In genomic region chr7:141436523-141436892, GRCm38 (mm10) we compare ENCODE assay signal across 8 mouse cellular contexts. TPM values are rescaled to one million over a fixed set of nuclear protein-coding genes. Genes with fewer than 3 reads are reported as not detected.
DNase-seq lines count a peak whose midpoint lies in the region; ATAC-seq lines count a peak whose summit lies in the region.

No protein-coding gene starts in this region.

- 58% methylated on average over 2 of the region's 2 CpGs for WGBS in forebrain, embryonic 12.5 days
- 76% methylated on average over 2 of the region's 2 CpGs for WGBS in limb, embryonic 13.5 days
- WGBS in stomach, embryonic 14.5 days: 65% methylated on average over 2 of the region's 2 CpGs

- no peaks in the 10 kb centered on the region for H3K9me3 ChIP-seq in megakaryocyte, embryonic 14.5 days
- no peaks in the 10 kb centered on the region for H3K9me3 ChIP-seq in forebrain, embryonic 12.5 days
- no peaks in the 10 kb centered on the region for H3K9me3 ChIP-seq in limb, embryonic 13.5 days
- H3K9me3 ChIP-seq in stomach, embryonic 14.5 days (ENCODE audit: control insufficient read depth, low read depth, low read length): no peaks in the 10 kb centered on the region

- no peaks in the 10 kb centered on the region for H3K27me3 ChIP-seq in megakaryocyte, embryonic 14.5 days (replicated peaks)
- no peaks in the 10 kb centered on the region for H3K27me3 ChIP-seq in forebrain, embryonic 12.5 days
- no peaks in the 10 kb centered on the region for H3K27me3 ChIP-seq in limb, embryonic 13.5 days
- H3K27me3 ChIP-seq in stomach, embryonic 14.5 days (ENCODE audit: control insufficient read depth, insufficient read depth, low read length): no peaks in the 10 kb centered on the region

- H3K27ac ChIP-seq in forebrain, embryonic 12.5 days: peak overlapping the region; percentile 76; the same call in 1 of the 2 replicates
- H3K27ac ChIP-seq in limb, embryonic 13.5 days: no peak overlapping the region; the same call in 1 of the 2 replicates
- H3K27ac ChIP-seq in stomach, embryonic 14.5 days (ENCODE audit: low read length): no peak overlapping the region

- H3K4me3 ChIP-seq in megakaryocyte, embryonic 14.5 days (replicated peaks): peak overlapping the region; percentile 97
- H3K4me3 ChIP-seq in forebrain, embryonic 12.5 days (replicated peaks): peak overlapping the region; percentile 59
- H3K4me3 ChIP-seq in limb, embryonic 13.5 days: peak overlapping the region; percentile 61
- peak overlapping the region; percentile 68 for H3K4me3 ChIP-seq in stomach, embryonic 14.5 days (ENCODE audit: low read depth, low read length)

- peaks cover 69% of the 10 kb centered on the region for H3K36me3 ChIP-seq in megakaryocyte, embryonic 14.5 days (replicated peaks; ENCODE audit: low read length)
- H3K36me3 ChIP-seq in forebrain, embryonic 12.5 days (replicated peaks): peaks cover 59% of the 10 kb centered on the region
- peaks cover 60% of the 10 kb centered on the region for H3K36me3 ChIP-seq in limb, embryonic 13.5 days
- H3K36me3 ChIP-seq in stomach, embryonic 14.5 days (ENCODE audit: control insufficient read depth, insufficient read depth, low read length): peaks cover 30% of the 10 kb centered on the region

- peaks cover 85% of the 10 kb centered on the region for H3K4me1 ChIP-seq in megakaryocyte, embryonic 14.5 days
- peaks cover 51% of the 10 kb centered on the region for H3K4me1 ChIP-seq in forebrain, embryonic 12.5 days
- H3K4me1 ChIP-seq in limb, embryonic 13.5 days: peaks cover 45% of the 10 kb centered on the region
- H3K4me1 ChIP-seq in stomach, embryonic 14.5 days (ENCODE audit: control insufficient read depth, insufficient read depth, low read length): peaks cover 24% of the 10 kb centered on the region

- no peak for DNase-seq in frontal cortex, adult 2 months (ENCODE audit: extremely low spot score in 1 of 2, low spot score in 1 of 2)
- no peak for DNase-seq in adrenal gland, adult 8-10 months
- no peak for DNase-seq in lung, postnatal 10 days

- ATAC-seq in megakaryocyte, adult 5-6 weeks (ENCODE audit: poor library complexity, severe bottlenecking): no peak
- ATAC-seq in forebrain, embryonic 12.5 days (ENCODE audit: low FRiP score): no peak
- ATAC-seq in limb, embryonic 13.5 days (ENCODE audit: low FRiP score, low read depth): no peak
- ATAC-seq in stomach, embryonic 14.5 days (ENCODE audit: insufficient number of reproducible peaks, insufficient read depth, low FRiP score, low read depth): no peak

- H3K9ac ChIP-seq in forebrain, embryonic 12.5 days: peak overlapping the region; percentile 83; the same call in 1 of the 2 replicates
- peak overlapping the region; percentile 85 for H3K9ac ChIP-seq in limb, embryonic 13.5 days
- no peak overlapping the region; the same call in 1 of the 2 replicates for H3K9ac ChIP-seq in stomach, embryonic 14.5 days (replicated peaks; ENCODE audit: low read depth, low read length)

- H3K4me2 ChIP-seq in forebrain, embryonic 12.5 days: peak overlapping the region; percentile 94
- peak overlapping the region; percentile 90 for H3K4me2 ChIP-seq in limb, embryonic 13.5 days (replicated peaks)
- H3K4me2 ChIP-seq in stomach, embryonic 14.5 days (replicated peaks; ENCODE audit: low read depth, low read length): peak overlapping the region; percentile 90

RNA-seq across cellular contexts. Expression of gene Slc25a22, which starts 1.2 kb away (rescaled TPM):
- 22.2 and 47.0 TPM in 2 replicates for polyA plus RNA-seq in megakaryocyte, embryonic 14.5 days (2012; ENCODE audit: insufficient read depth, low replicate concordance)
- total RNA-seq in megakaryocyte, adult 5-6 weeks (2015): 14.6 and 15.0 TPM in 2 replicates
- 3.2 and 6.4 TPM in 2 replicates for total RNA-seq in megakaryocyte, adult 5-6 weeks (2017)
- polyA plus RNA-seq in forebrain, embryonic 12.5 days (2016; fragmentation: Nextera tagmentation; extraction: Ambion mirVana): 57.4 and 60.9 TPM in 2 replicates
- 38.8 and 39.3 TPM in 2 replicates for polyA plus RNA-seq in limb, embryonic 13.5 days (2015; fragmentation: Nextera tagmentation; extraction: Ambion mirVana)
- 31.5 and 34.0 TPM in 2 replicates for polyA plus RNA-seq in stomach, embryonic 14.5 days (2014; fragmentation: Nextera tagmentation; extraction: Ambion mirVana)
- polyA plus RNA-seq in frontal cortex, adult 2 months (2012; rRNA removed): 227 and 251 TPM in 2 replicates
- total RNA-seq in adrenal gland, adult 8-10 months (2022): 100 to 1,000 TPM in 3 of 4 experiments, 10 to 100 TPM in 1; 86.7 to 109 (median 104) TPM

RNA-seq across cellular contexts. Expression of gene Cend1, which starts 7.2 kb away (rescaled TPM):
- not detected in 2 replicates for polyA plus RNA-seq in megakaryocyte, embryonic 14.5 days (2012; ENCODE audit: insufficient read depth, low replicate concordance)
- 0.18 TPM in 1 of 2 replicates, not detected in the other for total RNA-seq in megakaryocyte, adult 5-6 weeks (2015)
- total RNA-seq in megakaryocyte, adult 5-6 weeks (2017): not detected in 2 replicates
- polyA plus RNA-seq in forebrain, embryonic 12.5 days (2016; fragmentation: Nextera tagmentation; extraction: Ambion mirVana): 20.5 and 22.5 TPM in 2 replicates
- polyA plus RNA-seq in limb, embryonic 13.5 days (2015; fragmentation: Nextera tagmentation; extraction: Ambion mirVana): 5.1 and 5.2 TPM in 2 replicates
- polyA plus RNA-seq in stomach, embryonic 14.5 days (2014; fragmentation: Nextera tagmentation; extraction: Ambion mirVana): 1.8 and 1.9 TPM in 2 replicates
- 204 and 235 TPM in 2 replicates for polyA plus RNA-seq in frontal cortex, adult 2 months (2012; rRNA removed)
- total RNA-seq in adrenal gland, adult 8-10 months (2022): 1 to 10 TPM; 1.5 to 2.6 (median 2.1) TPM

RNA-seq across cellular contexts. Expression of gene Pidd1, which starts 7.3 kb away (rescaled TPM):
- polyA plus RNA-seq in megakaryocyte, embryonic 14.5 days (2012; ENCODE audit: insufficient read depth, low replicate concordance): 13.0 and 25.6 TPM in 2 replicates
- 7.1 and 8.1 TPM in 2 replicates for total RNA-seq in megakaryocyte, adult 5-6 weeks (2015)
- total RNA-seq in megakaryocyte, adult 5-6 weeks (2017): 6.1 and 10.5 TPM in 2 replicates
- polyA plus RNA-seq in forebrain, embryonic 12.5 days (2016; fragmentation: Nextera tagmentation; extraction: Ambion mirVana): 16.9 and 18.8 TPM in 2 replicates
- 11.7 and 12.0 TPM in 2 replicates for polyA plus RNA-seq in limb, embryonic 13.5 days (2015; fragmentation: Nextera tagmentation; extraction: Ambion mirVana)
- 8.5 and 10.1 TPM in 2 replicates for polyA plus RNA-seq in stomach, embryonic 14.5 days (2014; fragmentation: Nextera tagmentation; extraction: Ambion mirVana)
- 3.3 and 3.5 TPM in 2 replicates for polyA plus RNA-seq in frontal cortex, adult 2 months (2012; rRNA removed)
- total RNA-seq in adrenal gland, adult 8-10 months (2022): 1 to 10 TPM; 1.0 to 2.3 (median 1.4) TPM

RNA-seq across cellular contexts. Expression of gene Rplp2, which starts 10.7 kb away (rescaled TPM):
- polyA plus RNA-seq in megakaryocyte, embryonic 14.5 days (2012; ENCODE audit: insufficient read depth, low replicate concordance): 6,138 and 9,533 TPM in 2 replicates
- total RNA-seq in megakaryocyte, adult 5-6 weeks (2015): 1,660 and 1,825 TPM in 2 replicates
- total RNA-seq in megakaryocyte, adult 5-6 weeks (2017): 1,271 and 1,459 TPM in 2 replicates
- 950 and 986 TPM in 2 replicates for polyA plus RNA-seq in forebrain, embryonic 12.5 days (2016; fragmentation: Nextera tagmentation; extraction: Ambion mirVana)
- polyA plus RNA-seq in limb, embryonic 13.5 days (2015; fragmentation: Nextera tagmentation; extraction: Ambion mirVana): 1,214 and 1,220 TPM in 2 replicates
- polyA plus RNA-seq in stomach, embryonic 14.5 days (2014; fragmentation: Nextera tagmentation; extraction: Ambion mirVana): 1,504 and 1,535 TPM in 2 replicates
- 556 and 592 TPM in 2 replicates for polyA plus RNA-seq in frontal cortex, adult 2 months (2012; rRNA removed)
- total RNA-seq in adrenal gland, adult 8-10 months (2022): 1,000 to 10,000 TPM in 3 of 4 experiments, 100 to 1,000 TPM in 1; 998 to 1,129 (median 1,024) TPM

RNA-seq across cellular contexts. Expression of gene Pnpla2, which starts 18.5 kb away (rescaled TPM):
- 230 and 314 TPM in 2 replicates for polyA plus RNA-seq in megakaryocyte, embryonic 14.5 days (2012; ENCODE audit: insufficient read depth, low replicate concordance)
- 31.2 and 34.5 TPM in 2 replicates for total RNA-seq in megakaryocyte, adult 5-6 weeks (2015)
- 9.1 and 12.3 TPM in 2 replicates for total RNA-seq in megakaryocyte, adult 5-6 weeks (2017)
- polyA plus RNA-seq in forebrain, embryonic 12.5 days (2016; fragmentation: Nextera tagmentation; extraction: Ambion mirVana): 16.2 and 18.3 TPM in 2 replicates
- polyA plus RNA-seq in limb, embryonic 13.5 days (2015; fragmentation: Nextera tagmentation; extraction: Ambion mirVana): 13.9 and 14.7 TPM in 2 replicates
- 21.7 and 26.0 TPM in 2 replicates for polyA plus RNA-seq in stomach, embryonic 14.5 days (2014; fragmentation: Nextera tagmentation; extraction: Ambion mirVana)
- polyA plus RNA-seq in frontal cortex, adult 2 months (2012; rRNA removed): 27.5 and 29.8 TPM in 2 replicates
- total RNA-seq in adrenal gland, adult 8-10 months (2022): 100 to 1,000 TPM; 256 to 532 (median 452) TPM
